Mouse (Mus musculus): ENCODE data around the gene Wdtc1. TPM values are rescaled to one million over a fixed set of nuclear protein-coding genes. Genes with fewer than 3 reads are reported as not detected.

Gene Wdtc1
- polyA plus RNA-seq, 1 experiment from 2014 or later, result 17.2 TPM

- Histone ChIP-seq H3K36me3 (no peaks in the 10 kb centered on the region), H3K9me3 (replicated peaks) (no peaks in the 10 kb centered on the region), H3K4me1 (peaks cover 22% of the 10 kb centered on the region), H3K9ac (no peak overlapping the region), H3K27me3 (peaks cover 77% of the 10 kb centered on the region), H3K27ac (replicated peaks) (no peak overlapping the region), H3K4me2 (replicated peaks) (no peak overlapping the region), H3K4me3 (replicated peaks) (no peak overlapping the region)
- WGBS, result 61% methylated on average over 13 of the region's 13 CpGs
- no peak for ATAC-seq (ENCODE audit: insufficient number of reproducible peaks, low FRiP score, low TSS enrichment, low read depth)
Observed at GRCm38 (mm10) chr4:133247806-133248449, 105.4 kb downstream of the Wdtc1 start.

- H3K9ac ChIP-seq, result no peak overlapping the region
- no peak for ATAC-seq (ENCODE audit: insufficient number of reproducible peaks, low FRiP score, low TSS enrichment, low read depth)
- 26% methylated on average over 15 of the region's 15 CpGs for WGBS
- no peaks in the 10 kb centered on the region for H3K36me3 ChIP-seq
- H3K27ac ChIP-seq (replicated peaks), result no peak overlapping the region
- H3K4me3 ChIP-seq (replicated peaks), result no peak overlapping the region
- H3K4me2 ChIP-seq (replicated peaks), result no peak overlapping the region
- peaks cover 81% of the 10 kb centered on the region for H3K27me3 ChIP-seq
- H3K4me1 ChIP-seq, result peaks cover 24% of the 10 kb centered on the region
- H3K9me3 ChIP-seq (replicated peaks), result no peaks in the 10 kb centered on the region
Observed at GRCm38 (mm10) chr4:133247072-133247471, 106.2 kb downstream of the Wdtc1 start.

GRCm38 (mm10) chr4:133244289-133244688, 109.0 kb downstream of the Wdtc1 start:
- ATAC-seq (ENCODE audit: insufficient number of reproducible peaks, low FRiP score, low TSS enrichment, low read depth), result no peak
- 60% methylated on average over 1 of the region's 1 CpGs for WGBS

GRCm38 (mm10) chr4:133243538-133243937, 109.7 kb downstream of the Wdtc1 start:
- no peak for ATAC-seq (ENCODE audit: insufficient number of reproducible peaks, low FRiP score, low TSS enrichment, low read depth)
- WGBS, result 42% methylated on average over 13 of the region's 13 CpGs
- H3K36me3 ChIP-seq, result no peaks in the 10 kb centered on the region
- H3K4me2 ChIP-seq (replicated peaks), result no peak overlapping the region
- H3K27ac ChIP-seq (replicated peaks), result no peak overlapping the region
- peaks cover 17% of the 10 kb centered on the region for H3K4me1 ChIP-seq
- H3K27me3 ChIP-seq, result peaks cover 51% of the 10 kb centered on the region
- H3K9ac ChIP-seq, result no peak overlapping the region
- H3K9me3 ChIP-seq (replicated peaks), result no peaks in the 10 kb centered on the region
- no peak overlapping the region for H3K4me3 ChIP-seq (replicated peaks)

More at GRCm38 (mm10) chr4:133244289-133244688, 109.0 kb downstream of the Wdtc1 start:
- Histone ChIP-seq H3K36me3 (no peaks in the 10 kb centered on the region), H3K4me3 (replicated peaks) (no peak overlapping the region), H3K9ac (no peak overlapping the region), H3K9me3 (replicated peaks) (no peaks in the 10 kb centered on the region), H3K27me3 (peaks cover 55% of the 10 kb centered on the region), H3K4me1 (peaks cover 17% of the 10 kb centered on the region), H3K27ac (replicated peaks) (no peak overlapping the region), H3K4me2 (replicated peaks) (no peak overlapping the region)

- Histone ChIP-seq H3K27me3 (peaks cover 44% of the 10 kb centered on the region), H3K4me1 (peaks cover 17% of the 10 kb centered on the region), H3K4me3 (replicated peaks) (no peak overlapping the region), H3K9me3 (replicated peaks) (no peaks in the 10 kb centered on the region), H3K4me2 (replicated peaks) (no peak overlapping the region), H3K9ac (no peak overlapping the region), H3K27ac (replicated peaks) (no peak overlapping the region), H3K36me3 (no peaks in the 10 kb centered on the region)
- no peak for ATAC-seq (ENCODE audit: insufficient number of reproducible peaks, low FRiP score, low TSS enrichment, low read depth)
- WGBS, result 61% methylated on average over 9 of the region's 9 CpGs
Observed at GRCm38 (mm10) chr4:133242710-133243109, 110.6 kb downstream of the Wdtc1 start.

Small RNA genes within 50 kb of the gene (microRNA-seq; reads per million reads assigned to microRNA genes)
- 0.86 reads per million for gene Mir5122 (ENCODE audit: borderline number of aligned reads)

Other genes starting within 250 kb of the Wdtc1 start
- gene Wasf2, start 223.0 kb downstream of the Wdtc1 start, polyA plus RNA-seq (2015; fragmentation: Nextera tagmentation; extraction: Ambion mirVana), result 116 and 118 TPM in 2 replicates
- 8.8 and 9.3 TPM in 2 replicates for gene Cd164l2, start 141.3 kb downstream of the Wdtc1 start, polyA plus RNA-seq (2015; fragmentation: Nextera tagmentation; extraction: Ambion mirVana)
- gene Gpr3, start 140.9 kb downstream of the Wdtc1 start, polyA plus RNA-seq (2015; fragmentation: Nextera tagmentation; extraction: Ambion mirVana), result 0.07 and 0.24 TPM in 2 replicates
- 17.4 and 20.6 TPM in 2 replicates for gene Map3k6, start 112.7 kb downstream of the Wdtc1 start, polyA plus RNA-seq (2015; fragmentation: Nextera tagmentation; extraction: Ambion mirVana)
- gene Sytl1, start 90.4 kb downstream of the Wdtc1 start, polyA plus RNA-seq (2015; fragmentation: Nextera tagmentation; extraction: Ambion mirVana), result 39.7 and 40.2 TPM in 2 replicates
- gene Tmem222, start 75.7 kb downstream of the Wdtc1 start, polyA plus RNA-seq (2015; fragmentation: Nextera tagmentation; extraction: Ambion mirVana), result 79.1 and 87.8 TPM in 2 replicates
- 11.0 and 11.2 TPM in 2 replicates for gene Slc9a1, start 16.2 kb upstream of the Wdtc1 start, polyA plus RNA-seq (2015; fragmentation: Nextera tagmentation; extraction: Ambion mirVana)
- 9.7 and 11.2 TPM in 2 replicates for gene Tent5b, start 126.7 kb upstream of the Wdtc1 start, polyA plus RNA-seq (2015; fragmentation: Nextera tagmentation; extraction: Ambion mirVana)
- gene Trnp1, start 145.1 kb upstream of the Wdtc1 start, polyA plus RNA-seq (2015; fragmentation: Nextera tagmentation; extraction: Ambion mirVana), result 8.0 and 9.1 TPM in 2 replicates
- 25.4 and 30.2 TPM in 2 replicates for gene Kdf1, start 165.5 kb upstream of the Wdtc1 start, polyA plus RNA-seq (2015; fragmentation: Nextera tagmentation; extraction: Ambion mirVana)
- 314 and 355 TPM in 2 replicates for gene Nudc, start 192.5 kb upstream of the Wdtc1 start, polyA plus RNA-seq (2015; fragmentation: Nextera tagmentation; extraction: Ambion mirVana)
- 0.15 TPM in 1 of 2 replicates, not detected in the other for gene Nr0b2, start 199.9 kb upstream of the Wdtc1 start, polyA plus RNA-seq (2015; fragmentation: Nextera tagmentation; extraction: Ambion mirVana)
- gene Gpatch3, start 221.3 kb upstream of the Wdtc1 start, polyA plus RNA-seq (2015; fragmentation: Nextera tagmentation; extraction: Ambion mirVana), result 7.1 and 7.7 TPM in 2 replicates
- 19.2 and 24.9 TPM in 2 replicates for gene Gpn2, start 230.9 kb upstream of the Wdtc1 start, polyA plus RNA-seq (2015; fragmentation: Nextera tagmentation; extraction: Ambion mirVana)
- gene Sfn, start 248.7 kb upstream of the Wdtc1 start, polyA plus RNA-seq (2015; fragmentation: Nextera tagmentation; extraction: Ambion mirVana), result 347 and 362 TPM in 2 replicates